Mouse (Mus musculus) left cerebral cortex, postnatal 4 days (tissue): Measurements from ENCODE around the gene A030005L19Rik. TPM values are rescaled to one million over a fixed set of nuclear protein-coding genes. Genes with fewer than 3 reads are reported as not detected.
"Not testable (repeated sequence)": the region's sequence is repeated elsewhere in the genome, so short reads cannot be mapped to it uniquely, and the experiment has no call there.

Source experiments
- DNase-seq: peaks from one replicate; pipeline ENCODE4 v3.0.0-alpha.2; 2022
- intact Hi-C: fragments of 180-260 bp; cut with DNase I; formaldehyde crosslinking; loops from one replicate; pipeline ENCODE4 v1.15.1; 2025
- total RNA-seq, 2 experiments: library from RNA; stranded (reverse); gene quantifications; 2 replicates each; pipeline ENCODE4 v1.2.3; 2021

A030005L19Rik gene
- total RNA-seq: under 1 TPM; 0.46 to 0.84 TPM

DNA sequence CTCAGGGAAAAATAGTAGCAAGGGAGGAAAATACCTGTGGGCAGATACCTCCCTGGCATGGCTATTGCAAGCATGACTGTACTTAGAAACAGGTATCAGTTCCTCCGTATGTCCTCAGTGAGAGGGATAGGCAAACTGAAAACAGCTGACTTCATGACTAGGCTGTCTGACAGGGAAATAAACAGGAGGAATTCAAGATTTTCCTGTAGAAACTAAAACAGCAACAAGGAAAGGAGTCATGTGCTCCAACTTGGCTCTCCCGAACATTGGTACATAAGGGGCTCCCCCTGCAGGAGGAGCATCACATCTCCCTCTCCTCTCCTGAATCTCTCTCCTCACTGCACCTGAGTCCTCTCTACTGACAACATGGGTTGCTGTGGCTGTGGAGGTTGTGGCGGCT, at the start of gene A030005L19Rik:
Gene A030005L19Rik (plus strand): TSS at position 301 of the 400 bp plus-strand sequence.
- no peak for DNase-seq
- intact Hi-C loops: no loop called here

GRCm38 (mm10) chr1:82870202-82870601, 42.9 kb upstream of the A030005L19Rik start:
- intact Hi-C loops: no loop called here
- DNase-seq: no peak

DNA sequence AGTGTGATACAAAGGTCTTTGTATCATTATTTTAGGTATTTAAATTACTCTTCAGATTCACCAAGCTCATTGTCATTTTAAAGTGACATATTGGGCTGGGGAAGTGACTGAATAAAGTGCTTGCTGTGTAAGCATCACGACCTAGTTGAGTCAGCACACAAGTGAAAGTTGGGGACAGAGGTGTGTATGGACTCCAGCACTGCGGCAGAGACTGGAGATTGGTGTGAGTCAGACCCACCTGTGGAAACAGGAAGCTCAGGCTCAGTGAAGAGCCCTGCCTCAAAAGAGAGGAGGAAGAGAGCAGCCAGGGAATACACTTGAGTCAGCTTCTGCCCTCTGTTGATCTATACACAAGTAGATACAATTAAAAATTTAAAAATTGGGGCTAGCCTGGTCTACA, 34.0 kb upstream of the A030005L19Rik start:
- no peak for DNase-seq
- intact Hi-C loops: no loop called here

DNA sequence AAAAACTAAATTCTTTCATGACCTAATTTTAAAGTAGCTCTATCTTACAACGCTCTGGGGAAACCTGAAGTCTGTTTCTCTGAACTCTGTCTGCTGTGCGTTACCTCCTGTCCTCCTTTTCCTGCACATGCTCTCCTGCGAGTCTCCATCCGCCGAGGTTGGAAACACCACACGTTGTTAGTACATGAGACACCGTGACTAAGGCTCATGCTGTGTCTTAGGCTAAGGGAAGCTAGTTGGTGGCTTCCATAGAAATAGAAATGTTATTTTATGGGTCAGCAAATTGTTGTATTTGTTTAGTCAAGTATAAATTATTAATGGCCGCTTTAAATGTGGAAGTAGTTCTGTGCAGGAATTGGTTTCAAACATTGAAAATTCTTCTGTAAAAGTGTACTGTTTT, 32.9 kb upstream of the A030005L19Rik start:
- intact Hi-C loops: no loop called here
- no peak for DNase-seq

DNA sequence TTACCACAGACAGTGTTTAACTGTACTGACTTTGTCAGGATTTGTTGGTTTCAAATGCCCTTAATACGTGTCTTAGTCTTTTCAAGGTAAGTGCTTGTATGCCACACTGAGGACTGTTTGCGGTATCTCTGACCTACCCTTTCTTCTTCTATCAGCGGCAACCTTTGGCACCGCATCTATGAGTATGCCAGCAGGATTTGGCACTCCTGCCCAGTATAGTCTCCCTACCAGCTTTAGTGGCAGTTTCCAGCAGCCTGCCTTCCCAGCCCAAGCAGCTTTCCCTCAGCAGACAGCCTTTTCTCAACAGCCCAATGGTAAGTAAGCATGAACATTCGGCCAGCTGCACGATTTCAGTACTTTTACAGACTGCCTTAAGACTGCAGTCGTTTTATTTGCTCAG, 19.9 kb upstream of the A030005L19Rik start:
- DNase-seq: no peak
- intact Hi-C loops: no loop called here

- intact Hi-C loops: no loop called here
- no peak for DNase-seq
Observed at GRCm38 (mm10) chr1:82900567-82900966, 12.6 kb upstream of the A030005L19Rik start.

- intact Hi-C loops: no loop called here
- no peak for DNase-seq
Observed at GRCm38 (mm10) chr1:82901201-82901600, 11.9 kb upstream of the A030005L19Rik start.

DNA sequence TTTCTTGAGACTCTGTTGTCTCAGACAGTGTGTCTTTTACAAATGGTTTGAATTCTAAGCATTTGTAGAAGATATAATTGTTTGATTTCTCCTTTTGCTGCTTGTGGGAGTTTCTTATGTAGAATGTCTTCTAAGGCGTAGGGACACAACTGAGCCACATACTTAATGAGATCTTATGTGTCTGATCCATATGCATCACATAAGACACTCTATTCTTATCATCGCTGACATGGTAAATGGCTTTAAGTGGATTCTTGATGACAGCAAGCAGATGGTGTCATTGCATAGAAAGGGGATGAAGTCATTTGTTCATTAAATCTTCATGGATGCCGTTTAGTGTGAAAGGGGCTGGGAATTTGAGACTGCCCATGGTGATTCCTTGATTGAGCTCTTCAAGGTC, 7.2 kb upstream of the A030005L19Rik start:
- intact Hi-C loops: no loop called here
- DNase-seq: no peak

DNA sequence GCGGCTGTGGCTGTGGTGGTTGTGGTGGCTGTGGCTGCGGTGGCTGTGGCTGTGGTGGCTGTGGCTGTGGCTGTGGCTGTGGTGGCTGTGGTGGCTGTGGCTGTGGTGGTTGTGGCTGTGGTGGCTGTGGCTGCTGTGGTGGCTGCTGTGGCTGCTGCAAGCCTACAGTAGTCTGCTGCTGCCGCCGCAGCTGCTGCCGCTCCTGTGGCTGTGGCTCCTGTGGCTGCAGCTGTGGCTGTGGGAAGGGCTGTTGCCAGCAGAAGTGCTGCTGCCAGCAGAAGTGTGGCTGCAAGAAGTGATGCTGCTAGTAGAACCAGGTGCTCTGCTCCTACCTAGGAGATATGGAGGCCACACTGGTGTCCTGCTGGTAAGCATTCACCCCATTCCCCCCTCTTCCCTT, 309 bp downstream of the A030005L19Rik start:
- intact Hi-C loops, DNase-seq: not testable (repeated sequence)

- DNase-seq: no peak
- intact Hi-C loops: no loop called here
Observed at GRCm38 (mm10) chr1:82924650-82925049, 11.5 kb downstream of the A030005L19Rik start, which contains the start of gene A030014E15Rik. Gene A030014E15Rik, plus strand, starts transcription at chr1:82924917.

DNA sequence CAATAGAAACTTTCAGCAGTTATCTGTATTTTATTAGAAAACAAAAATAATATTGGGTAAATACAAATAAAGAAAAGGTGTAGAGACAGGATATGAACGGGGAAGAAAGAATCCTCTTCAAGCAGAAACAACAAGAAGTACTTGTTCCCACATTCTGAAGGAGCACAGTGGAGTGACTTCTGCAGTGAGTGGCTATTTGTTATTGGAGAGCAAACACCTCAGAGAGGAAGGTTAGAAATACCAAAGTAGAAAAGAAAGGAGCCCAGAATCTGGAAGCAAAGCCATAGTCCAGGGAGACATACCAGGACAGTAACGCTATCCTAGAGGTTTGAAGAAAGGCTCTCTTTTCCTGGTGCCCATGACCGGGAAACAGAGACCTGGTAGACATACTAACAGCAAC, 17.4 kb downstream of the A030005L19Rik start:
- DNase-seq, intact Hi-C loops: not testable (repeated sequence)

DNA sequence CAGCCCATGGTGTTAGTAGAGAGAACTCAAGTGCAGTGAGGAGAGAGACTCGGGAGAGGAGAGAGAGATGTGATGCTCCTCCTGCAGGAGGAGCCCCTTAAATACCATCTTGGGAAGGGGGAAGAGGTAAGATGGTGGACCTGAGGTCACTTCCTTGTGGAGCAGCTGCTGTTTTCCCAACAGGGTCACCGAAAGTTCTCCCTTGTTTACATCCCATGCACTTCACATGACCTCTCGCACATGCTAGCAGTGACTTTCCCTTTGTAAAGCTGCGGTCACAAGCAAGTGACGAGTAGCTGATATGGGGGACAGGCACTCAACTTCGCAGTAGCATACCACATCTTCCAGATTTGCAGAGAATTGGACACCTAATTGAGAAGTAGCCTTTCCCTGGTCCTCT, 18.2 kb downstream of the A030005L19Rik start, which contains the start of gene Gm6217:
Gene Gm6217 (minus strand): TSS at position 74 of the 400 bp plus-strand sequence.
- intact Hi-C loops, DNase-seq: not testable (repeated sequence)

- DNase-seq: no peak
- intact Hi-C loops: no loop called here
Observed at GRCm38 (mm10) chr1:82938666-82939065, 25.5 kb downstream of the A030005L19Rik start.

DNA sequence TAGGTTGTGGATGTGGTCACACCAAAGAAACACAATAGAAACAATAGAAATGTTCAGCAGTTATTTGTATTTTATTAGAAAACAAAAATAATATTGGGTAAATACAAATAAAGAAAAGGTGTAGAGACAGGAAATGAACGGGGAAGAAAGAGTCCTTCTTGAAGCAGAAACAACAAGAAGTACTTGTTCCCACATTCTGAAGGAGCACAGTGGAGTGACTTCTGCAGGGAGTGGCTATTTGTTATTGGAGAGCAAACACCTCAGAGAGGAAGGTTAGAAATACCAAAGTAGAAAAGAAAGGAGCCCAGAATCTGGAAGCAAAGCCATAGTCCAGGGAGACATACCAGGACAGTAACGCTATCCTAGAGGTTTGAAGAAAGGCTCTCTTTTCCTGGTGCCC, 29.4 kb downstream of the A030005L19Rik start:
- not testable (repeated sequence) for DNase-seq

GRCm38 (mm10) chr1:82943295-82943694, 30.2 kb downstream of the A030005L19Rik start, which contains the start of gene A030003K21Rik:
Gene A030003K21Rik, minus strand, starts transcription at chr1:82943388.
- intact Hi-C loops: not testable (repeated sequence)

More for the DNA sequence above, 29.4 kb downstream of the A030005L19Rik start:
- intact Hi-C loops: not testable (repeated sequence)

DNA sequence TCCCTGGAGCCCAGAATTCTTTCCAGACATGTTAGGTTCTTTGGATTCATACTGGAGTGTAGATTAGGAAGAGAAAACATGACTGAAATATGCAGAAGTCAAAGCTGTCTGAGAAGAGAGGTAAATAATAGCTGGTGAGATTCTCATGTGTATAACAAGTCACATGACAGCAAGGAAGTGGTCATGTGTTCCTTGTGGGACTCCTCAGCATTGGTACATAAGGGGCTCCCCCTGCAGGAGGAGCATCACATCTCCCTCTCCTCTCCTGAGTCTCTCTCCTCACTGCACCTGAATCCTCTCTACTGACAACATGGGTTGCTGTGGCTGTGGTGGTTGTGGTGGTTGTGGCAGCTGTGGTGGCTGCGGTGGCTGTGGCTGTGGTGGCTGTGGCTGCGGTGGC, 32.9 kb downstream of the A030005L19Rik start:
- DNase-seq, intact Hi-C loops: not testable (repeated sequence)

More at GRCm38 (mm10) chr1:82943295-82943694, 30.2 kb downstream of the A030005L19Rik start, which contains the start of gene A030003K21Rik:
- DNase-seq: not testable (repeated sequence)

DNA sequence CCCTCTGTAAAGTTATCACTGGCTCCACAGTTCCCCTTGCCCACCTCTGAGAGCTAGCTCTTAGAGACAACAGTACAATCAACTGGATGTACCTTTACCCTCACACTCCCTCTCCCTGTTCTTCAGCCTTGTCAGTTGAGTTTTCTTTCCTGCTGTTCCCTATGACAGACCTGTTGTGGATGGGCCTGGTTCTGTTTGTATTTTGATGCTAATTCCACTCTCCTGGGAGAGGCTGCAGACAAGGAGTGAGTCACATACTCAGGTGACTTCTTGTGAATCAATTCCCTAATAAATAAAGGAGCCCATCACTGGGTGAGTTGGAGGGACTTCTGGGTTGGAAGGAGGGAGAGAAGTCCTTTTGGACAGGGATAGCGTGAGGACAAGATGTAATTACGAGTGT, 35.5 kb downstream of the A030005L19Rik start:
- no peak for DNase-seq
- intact Hi-C loops: no loop called here

DNA sequence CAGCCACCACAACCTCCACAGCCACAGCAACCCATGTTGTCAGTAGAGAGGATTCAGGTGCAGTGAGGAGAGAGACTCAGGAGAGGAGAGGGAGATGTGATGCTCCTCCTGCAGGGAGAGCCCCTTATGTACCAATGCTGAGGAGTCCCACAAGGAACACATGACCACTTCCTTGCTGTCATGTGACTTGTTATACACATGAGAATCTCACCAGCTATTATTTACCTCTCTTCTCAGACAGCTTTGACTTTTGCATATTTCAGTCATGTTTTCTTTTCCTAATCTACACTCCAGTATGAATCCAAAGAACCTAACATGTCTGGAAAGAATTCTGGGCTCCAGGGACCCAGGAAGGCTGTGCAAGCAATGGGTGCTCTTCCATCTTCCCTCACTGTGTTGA, 42.8 kb downstream of the A030005L19Rik start, which contains the start of gene Gm7544:
Gene Gm7544 (minus strand): TSS at position 101 of the 400 bp plus-strand sequence.
- DNase-seq, intact Hi-C loops: not testable (repeated sequence)

GRCm38 (mm10) chr1:82959870-82960385, 46.8 kb downstream of the A030005L19Rik start, which contains the start of gene Gm47955:
Gene Gm47955, plus strand, starts transcription at chr1:82960286.
- DNase-seq: no peak
- intact Hi-C loops: no loop called here
